Mouse (Mus musculus) layer of hippocampus, adult 2 months (tissue): ENCODE measurements at regions not wholly inside any gene's neighbourhood (a gene's known extent, or its start where the extent isn't known, plus 50 kb on each side); places are given as distances from the start of the nearest gene placed in this dataset.

ENCODE experiments used
- DNase-seq, 2 experiments: peaks; one replicate each; pipeline ENCODE4 v3.0.0; 2022; ENCODE audit warnings: low spot score in 2 of 2
- H3K27ac ChIP-seq: fragments of 200-600 bp; 2 replicates; pipeline ENCODE4 v1.8.1; 2022
- H3K4me3 ChIP-seq: fragments of 200-600 bp; 2 replicates; pipeline ENCODE4 v1.8.1; 2022; ENCODE audit warnings: mild to moderate bottlenecking
- CTCF ChIP-seq: fragments of 200-600 bp; conservative IDR thresholded peaks from 2 replicates; pipeline ENCODE4 v1.8.1; 2022; ENCODE audit warnings: antibody characterized with exemption, mild to moderate bottlenecking, moderate library complexity

- Histone ChIP-seq H3K27ac (no peak overlapping the region), H3K4me3 (no peak overlapping the region)
- TF ChIP-seq CTCF = peak; percentile 37
- no peak for DNase-seq
Measured at GRCm38 (mm10) chr17:63683345-63683744, 179.5 kb upstream of the Fer start.

- Histone ChIP-seq H3K4me3 (no peak overlapping the region), H3K27ac (no peak overlapping the region)
- no peak for TF ChIP-seq CTCF
- DNase-seq = no peak
Measured at GRCm38 (mm10) chr17:63684026-63684425, 178.8 kb upstream of the Fer start.

GRCm38 (mm10) chr17:63685956-63686355, 176.9 kb upstream of the Fer start:
- no peak for TF ChIP-seq CTCF
- no peak for DNase-seq
- no peak overlapping the region for H3K4me3 ChIP-seq
- H3K27ac ChIP-seq = no peak overlapping the region

- TF ChIP-seq CTCF = no peak
- no peak overlapping the region for H3K4me3 ChIP-seq
- no peak for DNase-seq
- H3K27ac ChIP-seq = no peak overlapping the region
Measured at GRCm38 (mm10) chr17:63686361-63686760, 176.5 kb upstream of the Fer start.

- no peak for DNase-seq
Measured at GRCm38 (mm10) chr17:63689291-63689690, 173.6 kb upstream of the Fer start.

GRCm38 (mm10) chr17:63690829-63691689, 171.8 kb upstream of the Fer start:
- Histone ChIP-seq H3K4me3 (no peak overlapping the region), H3K27ac (no peak overlapping the region)
- no peak for DNase-seq
- no peak for TF ChIP-seq CTCF

More at GRCm38 (mm10) chr17:63689291-63689690, 173.6 kb upstream of the Fer start:
- peak; percentile 57 for TF ChIP-seq CTCF
- Histone ChIP-seq H3K27ac (no peak overlapping the region), H3K4me3 (no peak overlapping the region)

GRCm38 (mm10) chr17:63691690-63691968, 171.2 kb upstream of the Fer start:
- Histone ChIP-seq H3K4me3 (no peak overlapping the region), H3K27ac (no peak overlapping the region)
- no peak for TF ChIP-seq CTCF
- DNase-seq = no peak

GRCm38 (mm10) chr17:63693274-63693673, 169.6 kb upstream of the Fer start:
- Histone ChIP-seq H3K4me3 (no peak overlapping the region), H3K27ac (no peak overlapping the region)
- no peak for TF ChIP-seq CTCF
- no peak for DNase-seq

GRCm38 (mm10) chr17:63699537-63699936, 163.3 kb upstream of the Fer start:
- Histone ChIP-seq H3K4me3 (no peak overlapping the region), H3K27ac (no peak overlapping the region)
- DNase-seq = no peak
- no peak for TF ChIP-seq CTCF

GRCm38 (mm10) chr17:63704991-63705390, 157.9 kb upstream of the Fer start:
- no peak for DNase-seq
- H3K27ac ChIP-seq = no peak overlapping the region
- H3K4me3 ChIP-seq = no peak overlapping the region
- no peak for TF ChIP-seq CTCF

- Histone ChIP-seq H3K4me3 (no peak overlapping the region), H3K27ac (no peak overlapping the region)
- TF ChIP-seq CTCF = no peak
- DNase-seq = no peak
Measured at GRCm38 (mm10) chr17:63712937-63713336, 149.9 kb upstream of the Fer start.

GRCm38 (mm10) chr17:63715687-63716086, 147.2 kb upstream of the Fer start:
- Histone ChIP-seq H3K27ac (no peak overlapping the region), H3K4me3 (no peak overlapping the region)
- DNase-seq = no peak
- TF ChIP-seq CTCF = no peak

GRCm38 (mm10) chr17:63716161-63716560, 146.7 kb upstream of the Fer start:
- peak in 1 of 2 experiments; percentile 16 for DNase-seq
- no peak overlapping the region for H3K4me3 ChIP-seq
- no peak for TF ChIP-seq CTCF
- H3K27ac ChIP-seq = no peak overlapping the region

- TF ChIP-seq CTCF = no peak
- H3K4me3 ChIP-seq = no peak overlapping the region
- H3K27ac ChIP-seq = no peak overlapping the region
- DNase-seq = no peak
Measured at GRCm38 (mm10) chr17:63717051-63717578, 145.7 kb upstream of the Fer start.
